Mouse (Mus musculus) neural tube, embryonic 15.5 days (tissue): ENCODE results near the gene Ube2m. TPM values are rescaled to one million over a fixed set of nuclear protein-coding genes. Genes with fewer than 3 reads are reported as not detected.

Source experiments
- ATAC-seq: fragments of 200-750 bp; cut with Nextera tagmentation; 2 replicates; pipeline ENCODE4 v1.8.0; 2017; ENCODE audit warnings: mild to moderate bottlenecking, moderate TSS enrichment, moderate library complexity; ENCODE audit not compliant: low FRiP score
- H3K27ac ChIP-seq: fragments of 300-500 bp; sonication (generic); replicated peaks from 2 replicates; pipeline ENCODE4 v1.5.1; 2015; ENCODE audit warnings: mild to moderate bottlenecking, inconsistent platforms
- H3K27me3 ChIP-seq: fragments of 300-500 bp; sonication (generic); replicated peaks from 2 replicates; pipeline ENCODE4 v1.6.1; 2015; ENCODE audit warnings: inconsistent platforms
- H3K36me3 ChIP-seq: fragments of 300-500 bp; sonication (generic); 2 replicates; pipeline ENCODE4 v1.6.1; 2015; ENCODE audit warnings: inconsistent platforms
- H3K4me1 ChIP-seq: fragments of 300-500 bp; sonication (generic); 2 replicates; pipeline ENCODE4 v1.6.1; 2015; ENCODE audit warnings: inconsistent platforms
- H3K4me2 ChIP-seq: fragments of 300-500 bp; sonication (generic); 2 replicates; pipeline ENCODE4 v1.6.1; 2015; ENCODE audit warnings: inconsistent platforms, mild to moderate bottlenecking, moderate library complexity
- H3K4me3 ChIP-seq: fragments of 300-500 bp; sonication (generic); replicated peaks from 2 replicates; pipeline ENCODE4 v1.5.1; 2015; ENCODE audit warnings: mild to moderate bottlenecking, inconsistent platforms
- H3K9ac ChIP-seq: fragments of 300-500 bp; sonication (generic); replicated peaks from 2 replicates; pipeline ENCODE4 v1.6.1; 2015; ENCODE audit warnings: mild to moderate bottlenecking, inconsistent platforms
- H3K9me3 ChIP-seq: fragments of 300-500 bp; sonication (generic); replicated peaks from 2 replicates; pipeline ENCODE4 v1.6.1; 2016; ENCODE audit warnings: inconsistent platforms
- WGBS: fragments of 180-500 bp; shearing (Covaris S2); methylation state at CpG from one replicate; pipeline ENCODE4 v1.1.7; 2015; ENCODE audit warnings: mixed read lengths; 5-methylcytosine and 5-hydroxymethylcytosine counted together
- polyA plus RNA-seq: library from polyadenylated mRNA; unstranded; fragments of >200 nt; fragmentation: Nextera tagmentation; extraction: Ambion mirVana; gene quantifications from 2 replicates; pipeline ENCODE4 v1.2.1, GENCODE M21; 2015

Ube2m gene
- polyA plus RNA-seq, 1 experiment from 2014 or later, result 149 TPM

- Histone ChIP-seq H3K4me2 (peak overlapping the region; percentile 93), H3K27me3 (no peaks in the 10 kb centered on the region), H3K36me3 (peaks cover 62% of the 10 kb centered on the region), H3K9ac (peak overlapping the region; percentile 68), H3K4me3 (peak overlapping the region; percentile 62), H3K9me3 (no peaks in the 10 kb centered on the region), H3K27ac (peak overlapping the region; percentile 96), H3K4me1 (peaks cover 46% of the 10 kb centered on the region)
- WGBS, result 49% methylated on average over 13 of the region's 13 CpGs
- ATAC-seq, result no peak
Observed at GRCm38 (mm10) chr7:13033451-13034147, 4.5 kb downstream of the Ube2m start.

DNA sequence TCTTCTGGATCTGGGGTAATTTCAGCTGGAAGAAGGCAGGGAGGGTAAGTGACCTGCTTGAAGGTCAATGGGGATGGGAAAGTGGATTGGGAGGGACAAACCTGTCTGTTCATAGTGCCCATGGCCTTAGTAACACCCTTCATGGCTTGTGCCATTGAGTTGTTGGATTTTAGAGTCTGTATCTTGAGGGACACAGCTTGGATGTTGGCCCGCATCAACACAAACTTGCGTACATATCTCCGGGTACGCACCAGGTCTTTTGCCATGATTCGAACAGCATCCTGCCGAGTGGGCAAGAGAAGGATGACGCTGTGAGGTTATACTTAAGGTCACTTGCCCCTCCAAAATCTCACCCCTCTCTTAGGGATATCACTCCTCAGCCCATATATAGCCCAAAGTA lies 5.5 kb downstream of the Ube2m start:
- 96% methylated on average over 7 of the region's 7 CpGs for WGBS
- Histone ChIP-seq H3K4me3 (no peak overlapping the region), H3K4me1 (peaks cover 44% of the 10 kb centered on the region), H3K9me3 (no peaks in the 10 kb centered on the region), H3K4me2 (no peak overlapping the region), H3K27ac (no peak overlapping the region), H3K36me3 (peaks cover 73% of the 10 kb centered on the region), H3K9ac (0 out of 2 replicates have a peak overlapping the region, but pooled peaks have one; percentile 10), H3K27me3 (no peaks in the 10 kb centered on the region)
- no peak for ATAC-seq

DNA sequence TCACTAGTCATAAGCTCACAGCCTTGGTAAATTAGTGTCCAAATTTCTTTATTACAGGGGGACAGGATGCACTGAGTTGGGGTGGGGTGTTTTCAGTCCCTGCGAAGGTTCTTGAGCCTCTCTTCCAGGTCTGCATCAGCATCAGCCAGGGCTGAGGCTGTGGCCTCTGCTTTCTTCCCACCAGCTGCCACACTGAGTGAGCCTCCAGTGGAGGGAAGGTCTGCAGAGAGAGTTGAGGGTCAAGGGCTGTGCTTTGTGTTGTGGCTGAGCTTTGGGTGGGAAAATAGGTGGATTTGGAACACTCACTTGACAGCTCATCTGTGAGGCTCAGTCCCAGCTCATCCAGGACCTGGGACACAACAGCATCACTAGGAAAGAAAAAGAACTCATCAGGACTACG lies 6.1 kb downstream of the Ube2m start:
- peaks cover 46% of the 10 kb centered on the region for H3K4me1 ChIP-seq
- 90% methylated on average over 2 of the region's 2 CpGs for WGBS
- no peaks in the 10 kb centered on the region for H3K9me3 ChIP-seq
- 0 out of 2 replicates have a peak overlapping the region, but pooled peaks have one; percentile 10 for H3K9ac ChIP-seq
- H3K36me3 ChIP-seq, result peaks cover 78% of the 10 kb centered on the region
- no peak for ATAC-seq
- H3K27ac ChIP-seq, result no peak overlapping the region
- no peak overlapping the region for H3K4me2 ChIP-seq
- no peak overlapping the region; the same call in 1 of the 2 replicates for H3K4me3 ChIP-seq
- no peaks in the 10 kb centered on the region for H3K27me3 ChIP-seq

DNA sequence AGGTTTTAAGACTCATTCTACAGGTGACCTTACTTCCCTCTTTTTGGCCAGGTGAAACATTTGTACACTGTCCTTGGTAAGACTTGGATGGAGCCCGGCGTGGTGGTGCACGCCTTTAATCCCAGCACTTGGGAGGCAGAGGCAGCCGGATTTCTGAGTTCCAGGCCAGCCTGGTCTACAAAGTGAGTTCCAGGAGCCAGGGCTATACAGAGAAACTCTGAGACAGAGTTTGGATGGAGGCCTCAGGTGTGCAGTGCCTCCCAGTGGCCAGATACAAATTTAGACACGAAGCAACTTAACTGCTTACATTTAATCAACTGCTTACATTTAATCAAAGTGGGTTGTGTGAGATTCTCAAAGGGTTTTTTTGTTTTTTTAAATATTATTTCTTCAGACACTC lies 7.0 kb downstream of the Ube2m start:
- no peak for ATAC-seq

GRCm38 (mm10) chr7:13028986-13029385 lies 9.1 kb downstream of the Ube2m start:
- Histone ChIP-seq H3K9ac (no peak overlapping the region), H3K27ac (no peak overlapping the region), H3K4me1 (peaks cover 39% of the 10 kb centered on the region), H3K9me3 (no peaks in the 10 kb centered on the region), H3K4me2 (no peak overlapping the region), H3K4me3 (no peak overlapping the region), H3K27me3 (no peaks in the 10 kb centered on the region), H3K36me3 (peaks cover 74% of the 10 kb centered on the region)
- 93% methylated on average over 4 of the region's 4 CpGs for WGBS
- ATAC-seq, result no peak

More for the DNA sequence above, 7.0 kb downstream of the Ube2m start:
- Histone ChIP-seq H3K9ac (no peak overlapping the region), H3K9me3 (no peaks in the 10 kb centered on the region), H3K27me3 (no peaks in the 10 kb centered on the region), H3K4me2 (no peak overlapping the region), H3K4me1 (peaks cover 46% of the 10 kb centered on the region), H3K36me3 (peaks cover 83% of the 10 kb centered on the region), H3K4me3 (no peak overlapping the region), H3K27ac (no peak overlapping the region)
- 66% methylated on average over 5 of the region's 5 CpGs for WGBS

GRCm38 (mm10) chr7:13025511-13026112 lies 12.5 kb downstream of the Ube2m start:
- Histone ChIP-seq H3K36me3 (peaks cover 50% of the 10 kb centered on the region), H3K4me2 (peak overlapping the region; percentile 93), H3K4me1 (peaks cover 33% of the 10 kb centered on the region), H3K27ac (peak overlapping the region; percentile 99), H3K9ac (peak overlapping the region; percentile 94), H3K9me3 (no peaks in the 10 kb centered on the region), H3K4me3 (peak overlapping the region; percentile 78), H3K27me3 (no peaks in the 10 kb centered on the region)
- ATAC-seq, result no peak
- WGBS, result 31% methylated on average over 4 of the region's 4 CpGs

DNA sequence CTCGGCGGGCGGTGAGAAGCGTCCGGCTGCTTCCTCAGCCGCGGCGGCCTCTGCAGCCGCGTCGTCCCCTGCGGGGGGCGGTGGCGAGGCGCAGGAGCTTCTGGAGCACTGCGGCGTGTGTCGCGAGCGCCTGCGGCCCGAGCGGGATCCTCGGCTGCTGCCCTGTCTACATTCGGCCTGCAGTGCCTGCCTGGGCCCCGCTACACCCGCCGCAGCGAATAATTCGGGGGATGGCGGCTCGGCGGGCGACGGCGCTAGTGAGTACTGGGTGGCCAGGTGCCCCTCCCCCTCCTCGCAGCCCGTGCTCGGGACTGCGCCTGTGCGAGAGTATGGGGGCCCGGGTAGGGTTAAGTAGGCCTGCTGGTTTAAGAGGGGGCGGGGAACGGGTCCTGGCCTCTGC lies 13.3 kb downstream of the Ube2m start:
- ATAC-seq, result peak; percentile 73
- peak overlapping the region; percentile 99 for H3K27ac ChIP-seq
- H3K36me3 ChIP-seq, result peaks cover 41% of the 10 kb centered on the region
- H3K4me1 ChIP-seq, result peaks cover 33% of the 10 kb centered on the region
- H3K27me3 ChIP-seq, result no peaks in the 10 kb centered on the region
- H3K9ac ChIP-seq, result peak overlapping the region; percentile 94
- peak overlapping the region; percentile 93 for H3K4me2 ChIP-seq
- H3K4me3 ChIP-seq, result peak overlapping the region; percentile 78
- H3K9me3 ChIP-seq, result no peaks in the 10 kb centered on the region
- WGBS, result 0% methylated on average over 29 of the region's 44 CpGs

- peak overlapping the region; percentile 94 for H3K9ac ChIP-seq
- peak; percentile 89 for ATAC-seq
- H3K9me3 ChIP-seq, result no peaks in the 10 kb centered on the region
- peaks cover 35% of the 10 kb centered on the region for H3K36me3 ChIP-seq
- peak overlapping the region; percentile 99 for H3K27ac ChIP-seq
- peak overlapping the region; percentile 93 for H3K4me2 ChIP-seq
- no peaks in the 10 kb centered on the region for H3K27me3 ChIP-seq
- peak overlapping the region; percentile 78 for H3K4me3 ChIP-seq
- H3K4me1 ChIP-seq, result peaks cover 33% of the 10 kb centered on the region
- under 1% methylated on average over 74 of the region's 95 CpGs for WGBS
Observed at GRCm38 (mm10) chr7:13023928-13024731, 13.9 kb downstream of the Ube2m start.

GRCm38 (mm10) chr7:13022773-13023535 lies 15.1 kb downstream of the Ube2m start:
- Histone ChIP-seq H3K4me1 (peaks cover 33% of the 10 kb centered on the region), H3K4me3 (peak overlapping the region; percentile 78), H3K9me3 (no peaks in the 10 kb centered on the region), H3K27me3 (no peaks in the 10 kb centered on the region), H3K36me3 (peaks cover 23% of the 10 kb centered on the region), H3K9ac (peak overlapping the region; percentile 94), H3K27ac (peak overlapping the region; percentile 99), H3K4me2 (peak overlapping the region; percentile 93)
- 2% methylated on average over 31 of the region's 31 CpGs for WGBS
- ATAC-seq, result peak; percentile 23

DNA sequence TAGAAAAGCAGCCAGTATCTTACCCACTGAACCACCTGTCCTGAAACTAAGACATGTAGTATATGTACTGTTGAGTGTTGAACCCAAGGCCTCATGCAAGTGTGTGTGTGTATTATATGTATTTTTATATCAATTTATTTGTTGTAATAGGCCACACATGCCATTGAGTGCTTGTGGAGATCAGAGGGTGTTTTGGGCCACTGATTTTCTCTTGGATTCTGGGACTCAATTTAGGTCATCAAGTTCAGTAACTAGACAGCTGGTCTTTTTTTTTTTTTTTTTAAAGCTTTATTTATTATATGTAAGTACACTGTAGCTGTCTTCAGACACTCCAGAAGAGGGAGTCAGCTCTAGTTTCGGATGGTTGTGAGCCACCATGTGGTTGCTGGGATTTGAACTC lies 22.9 kb downstream of the Ube2m start:
- WGBS, result 81% methylated on average over 1 of the region's 1 CpGs
- no peak for ATAC-seq
- no peak overlapping the region for H3K4me3 ChIP-seq

GRCm38 (mm10) chr7:13014275-13014839 lies 23.7 kb downstream of the Ube2m start:
- Histone ChIP-seq H3K4me1 (peaks cover 7% of the 10 kb centered on the region), H3K27ac (no peak overlapping the region), H3K4me2 (no peak overlapping the region), H3K4me3 (no peak overlapping the region), H3K9me3 (no peaks in the 10 kb centered on the region), H3K27me3 (no peaks in the 10 kb centered on the region), H3K9ac (no peak overlapping the region), H3K36me3 (no peaks in the 10 kb centered on the region)
- 34% methylated on average over 6 of the region's 6 CpGs for WGBS
- ATAC-seq, result no peak

More for the DNA sequence above, 22.9 kb downstream of the Ube2m start:
- H3K9me3 ChIP-seq, result no peaks in the 10 kb centered on the region
- no peak overlapping the region for H3K27ac ChIP-seq
- no peak overlapping the region for H3K4me2 ChIP-seq
- peaks cover 6% of the 10 kb centered on the region for H3K4me1 ChIP-seq
- no peaks in the 10 kb centered on the region for H3K27me3 ChIP-seq
- H3K36me3 ChIP-seq, result no peaks in the 10 kb centered on the region
- no peak overlapping the region for H3K9ac ChIP-seq
